Mouse (Mus musculus): ENCODE results near the gene Gdap2. TPM values are rescaled to one million over a fixed set of nuclear protein-coding genes. Genes with fewer than 3 reads are reported as not detected.

Gene Gdap2
- 15.2 and 17.1 TPM in 2 replicates for total RNA-seq (2021)
- long read RNA-seq, transcript Gdap2-201 (14 exons, 3,008 nt), result major isoform, 50 of 61 reads
- long read RNA-seq, partial matches to known transcripts, result 2 of 61 reads
- long read RNA-seq, other reads (novel, unspliced or antisense), result 9 of 61 reads

DNA sequence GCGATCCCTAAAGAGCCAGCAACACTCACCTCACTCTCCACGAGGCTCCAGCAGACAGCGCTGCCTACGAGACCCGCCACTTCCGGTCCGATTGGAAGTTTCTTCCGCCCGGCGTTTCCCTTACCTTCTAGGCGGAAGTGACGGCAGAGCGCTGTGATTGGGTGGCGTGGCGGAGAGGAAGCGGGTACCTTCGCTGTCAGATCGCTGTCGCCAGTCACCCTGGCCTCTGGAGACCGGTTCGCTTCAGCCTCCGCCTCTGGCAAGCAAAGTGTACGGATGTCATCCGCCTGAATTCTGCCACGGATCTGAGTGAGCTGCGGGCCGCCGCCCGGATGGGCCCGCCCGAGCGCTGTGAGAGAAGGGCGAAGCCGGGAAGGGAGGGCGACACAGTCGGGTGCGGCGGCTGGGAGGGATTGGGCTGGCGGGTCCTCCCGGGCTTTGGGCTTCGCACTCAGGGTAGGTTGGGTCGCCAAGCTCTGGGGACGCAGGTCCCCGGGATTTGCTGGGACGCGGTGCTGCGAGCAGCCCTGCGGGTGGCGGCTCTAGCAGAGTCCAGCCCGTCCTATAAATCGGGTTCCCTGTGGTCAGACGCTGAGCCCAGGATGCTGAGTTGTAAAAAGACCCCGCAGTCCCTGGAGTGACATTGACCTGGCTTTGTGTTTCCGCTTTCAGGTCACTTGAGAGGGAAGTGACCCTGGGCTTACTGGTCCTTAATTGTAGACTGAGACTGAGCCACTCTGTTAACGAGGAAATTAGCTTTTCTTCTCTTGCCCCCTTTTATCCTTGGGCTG lies at the start of gene Gdap2, which contains the start of gene Wdr3:
TSS of gene Gdap2 (plus strand) at position 67 of the 791 bp plus-strand sequence.
TSS of gene Wdr3 (minus strand) at position 93 of the 791 bp plus-strand sequence.
- peak; percentile 93 for DNase-seq

DNA sequence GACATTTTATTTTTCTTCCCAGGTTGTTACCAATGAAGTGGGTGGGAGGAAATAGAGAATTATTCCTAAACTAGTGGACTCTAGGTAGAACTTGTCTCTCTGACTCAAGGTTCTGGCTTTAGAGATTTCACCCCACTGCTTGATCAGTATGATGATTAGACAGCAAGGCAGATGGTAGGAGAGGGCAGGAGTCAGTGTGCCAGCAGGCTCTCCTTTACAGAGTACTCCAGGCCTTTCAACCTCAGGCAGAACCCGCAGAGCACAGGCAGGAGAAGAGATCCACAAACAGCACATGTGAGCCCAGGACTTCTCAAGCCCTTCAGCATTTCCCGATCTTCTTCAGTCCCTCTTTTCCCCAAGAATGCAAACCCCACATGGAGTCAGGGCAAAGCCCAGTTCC lies 43.5 kb upstream of the Gdap2 start:
- no peak for DNase-seq

DNA sequence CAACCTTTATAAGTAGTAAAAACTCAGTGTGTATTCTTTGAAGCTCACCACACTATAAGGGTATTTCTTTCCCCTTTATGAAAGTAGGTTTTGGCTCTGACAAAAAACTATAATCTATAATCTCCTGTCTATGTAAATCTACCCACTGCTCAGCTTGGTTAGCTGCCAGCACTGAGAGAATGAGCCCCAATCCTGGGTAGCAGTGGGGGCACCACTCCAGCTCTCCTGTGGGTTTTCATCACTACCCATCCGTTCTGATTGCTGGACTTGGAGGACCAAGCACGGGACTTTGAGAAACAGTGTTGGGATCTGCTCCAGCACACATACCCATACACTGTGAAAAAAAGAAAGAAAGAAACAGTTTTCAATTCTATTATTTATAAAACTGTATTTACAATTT lies 40.2 kb upstream of the Gdap2 start:
- no peak for DNase-seq

DNA sequence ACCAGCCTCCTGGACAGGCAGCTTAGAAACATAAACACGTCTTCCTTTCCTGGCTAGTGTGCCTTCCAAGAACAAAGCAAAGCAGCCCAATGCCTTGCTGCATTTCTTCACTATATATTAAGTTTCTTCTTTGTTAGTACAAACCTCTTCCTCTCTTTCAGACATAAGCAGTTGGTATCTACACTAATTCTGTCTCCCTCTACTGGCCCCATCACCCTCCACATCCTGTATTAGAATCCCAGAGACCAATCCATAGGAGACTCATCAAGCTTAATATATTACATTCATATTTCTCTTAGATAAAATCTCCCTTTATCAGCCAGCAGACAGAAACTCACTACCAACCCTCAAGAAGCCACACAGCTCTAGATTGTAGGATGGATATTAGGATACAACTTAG lies 39.7 kb upstream of the Gdap2 start:
- no peak for DNase-seq

DNA sequence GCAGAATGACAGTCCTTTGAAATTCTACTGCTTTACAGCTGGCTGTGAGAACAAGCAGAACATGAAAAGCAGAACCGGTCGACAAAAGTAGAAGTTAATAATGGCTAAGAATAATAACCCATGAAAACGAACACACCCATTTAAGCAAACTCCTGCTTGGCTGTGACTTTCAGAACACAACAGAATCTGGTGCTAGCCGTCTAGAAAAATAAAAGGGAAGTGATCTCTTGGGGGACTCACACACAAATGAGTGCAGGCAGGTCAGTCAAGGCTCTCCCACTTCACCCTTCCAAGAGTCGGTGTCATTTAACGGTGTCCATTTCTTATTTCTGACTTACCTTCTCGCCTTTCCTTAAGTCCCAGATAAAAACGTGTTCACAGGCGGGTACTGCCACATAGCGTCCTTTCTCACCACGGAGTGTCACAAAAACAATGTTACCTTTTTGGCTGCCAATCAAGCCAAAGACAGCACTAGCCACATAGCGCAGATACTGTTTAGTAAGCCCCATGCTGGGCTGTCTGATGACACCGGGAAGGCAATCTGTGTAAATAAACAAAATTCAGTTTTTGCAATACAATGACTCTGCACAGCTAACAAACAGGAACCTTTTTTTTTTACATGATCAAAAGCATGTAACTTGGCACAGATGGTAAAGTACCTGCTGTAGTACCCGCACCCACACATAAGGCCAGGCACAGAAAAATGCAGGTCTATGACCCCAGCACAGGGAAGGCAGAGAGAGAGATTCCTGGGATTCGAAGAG lies 1.3 kb upstream of the Gdap2 start:
- no peak for DNase-seq

DNA sequence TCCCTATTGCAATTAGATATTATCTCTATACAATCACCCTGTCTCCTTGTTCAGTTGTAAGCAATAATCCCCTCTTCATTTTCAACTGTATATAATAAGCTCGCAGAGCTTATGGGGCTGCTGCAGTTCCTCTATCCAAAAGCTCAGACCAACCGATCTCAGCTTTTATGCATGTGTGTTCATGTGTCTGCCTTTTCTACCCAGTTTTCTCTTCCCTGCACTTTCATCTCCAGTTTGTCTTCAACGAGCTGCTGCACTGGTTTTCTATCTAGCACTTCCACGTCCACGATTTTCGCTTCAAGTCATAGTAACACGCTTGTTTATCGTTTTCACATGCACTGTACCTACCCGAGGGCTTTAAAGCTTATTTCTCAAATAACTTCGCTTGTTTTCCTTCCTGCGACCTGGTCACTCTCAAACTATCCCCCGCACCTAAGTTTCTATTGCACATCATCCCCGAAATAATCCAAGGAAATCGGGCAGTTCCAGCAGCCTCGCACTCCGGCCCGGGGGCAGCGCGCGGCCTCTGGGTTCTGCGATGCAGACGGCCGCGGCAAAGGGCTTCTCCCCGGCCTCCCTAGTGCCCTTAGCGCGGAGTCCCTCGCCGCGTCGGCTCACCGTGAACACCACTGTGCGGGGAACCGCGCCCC lies 391 bp upstream of the Gdap2 start:
- DNase-seq, result no peak

DNA sequence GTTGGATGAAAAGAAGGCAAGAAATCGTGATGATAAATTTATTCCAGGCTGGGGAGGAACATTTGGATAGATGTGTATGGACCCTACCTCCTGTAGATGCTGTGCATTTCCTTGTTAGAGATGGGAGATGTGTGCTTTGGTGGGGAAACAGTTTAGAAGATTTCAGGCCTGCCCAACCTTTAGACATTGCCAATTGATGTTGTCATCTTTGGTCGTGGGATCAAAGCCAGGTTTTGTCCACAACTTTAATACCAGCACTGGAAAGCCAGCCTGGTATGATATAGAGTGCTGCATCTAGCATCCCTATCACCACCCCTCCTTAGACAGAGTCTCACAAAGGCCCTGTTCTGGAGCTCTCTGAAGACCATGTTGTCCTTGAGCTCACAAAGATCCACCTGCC lies 1.4 kb downstream of the Gdap2 start:
- DNase-seq, result no peak

DNA sequence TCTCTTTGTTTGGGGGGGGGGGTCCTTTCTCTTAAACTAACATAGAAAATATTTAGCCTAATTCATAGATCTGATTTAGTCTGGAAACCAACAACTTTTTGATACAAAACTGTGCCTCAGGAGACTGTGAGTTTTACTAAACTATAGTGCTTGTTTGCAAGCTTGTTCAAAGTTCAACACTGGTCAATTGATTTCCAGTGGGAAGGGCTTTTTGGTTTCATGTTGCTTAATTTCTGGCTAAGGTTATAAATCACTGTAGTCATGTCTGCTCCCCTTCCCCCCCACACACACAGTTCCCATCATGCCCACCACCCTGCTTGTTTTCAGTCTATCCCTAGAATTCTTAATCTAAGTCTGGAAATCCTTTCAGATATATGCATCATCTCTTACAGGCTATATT lies 2.8 kb downstream of the Gdap2 start:
- DNase-seq, result no peak

DNA sequence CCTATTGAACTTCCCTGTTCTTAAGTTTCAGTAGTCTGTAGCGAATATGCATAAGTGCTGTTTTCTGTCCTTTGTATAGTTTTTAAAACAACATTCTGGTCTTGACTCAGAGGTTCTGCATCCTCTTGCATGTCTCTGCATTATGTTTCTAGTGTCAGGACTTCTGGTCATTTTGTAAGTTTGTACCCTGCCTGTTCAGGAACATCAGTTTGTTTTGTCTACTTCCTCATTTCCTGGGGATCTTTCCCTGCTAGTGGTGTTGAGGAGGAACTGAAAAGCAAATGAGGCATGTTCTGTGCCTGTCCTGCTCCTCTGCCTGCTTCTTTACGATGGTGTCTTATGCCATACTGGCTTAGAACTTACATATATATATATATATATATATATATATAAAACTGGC lies 13.8 kb downstream of the Gdap2 start:
- DNase-seq, result no peak

DNA sequence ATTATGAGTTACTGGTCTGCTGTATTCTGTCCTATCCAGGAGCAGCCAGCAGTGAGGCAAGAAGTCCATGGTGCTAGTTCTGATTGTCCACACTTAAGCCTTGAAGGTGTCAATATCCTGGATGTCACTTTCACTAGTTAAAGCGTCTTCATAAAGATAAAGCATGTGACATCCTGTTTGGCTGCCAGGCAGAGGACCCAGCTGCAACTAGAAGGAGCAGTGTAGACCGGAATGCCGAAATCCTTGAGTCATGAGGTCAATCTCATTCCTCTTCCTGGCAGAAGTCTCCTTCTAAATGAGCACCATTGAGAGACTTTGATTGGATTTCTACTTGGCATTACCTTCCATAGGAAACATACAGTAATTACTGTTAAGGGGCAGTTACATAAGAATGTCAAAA lies 18.3 kb downstream of the Gdap2 start:
- no peak for DNase-seq

DNA sequence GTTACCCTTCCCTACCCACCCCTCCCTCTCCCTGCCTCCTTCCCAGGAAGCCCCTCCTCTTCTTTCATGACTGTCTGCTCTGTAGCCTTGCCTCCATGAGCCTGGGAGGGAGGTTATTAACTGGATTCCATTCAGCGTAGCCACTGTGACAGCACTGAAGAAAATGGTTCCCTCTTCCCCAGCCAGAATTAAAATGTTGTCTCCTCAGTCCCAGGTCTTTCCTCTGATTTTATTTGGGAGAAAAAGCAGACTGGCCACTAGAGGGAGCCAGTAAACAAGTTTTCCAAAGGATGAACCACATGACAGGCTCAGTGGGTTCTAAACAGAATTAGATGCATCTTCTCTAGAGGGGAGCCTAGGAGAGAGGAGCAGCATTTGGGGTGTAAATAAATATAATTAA lies 27.3 kb downstream of the Gdap2 start:
- DNase-seq, result peak; percentile 19

DNA sequence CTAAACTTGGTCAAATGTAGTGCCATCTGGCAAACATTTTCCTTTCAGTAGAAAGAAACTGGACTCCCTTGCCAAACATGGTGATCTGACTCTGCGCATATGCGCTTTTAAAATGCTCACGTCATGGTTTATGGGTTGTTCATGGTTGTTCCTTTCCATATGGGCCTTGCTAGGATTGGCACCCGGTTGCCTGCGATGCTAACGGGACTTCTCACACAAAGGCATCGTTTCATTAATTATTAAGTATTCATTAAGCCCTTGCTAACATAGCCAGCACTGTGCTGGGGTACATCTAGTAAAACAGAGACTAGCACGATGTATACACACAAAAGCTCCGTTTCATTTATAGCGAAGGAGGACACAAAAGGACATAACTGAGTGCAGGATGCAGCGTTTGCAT lies 27.7 kb downstream of the Gdap2 start:
- no peak for DNase-seq

DNA sequence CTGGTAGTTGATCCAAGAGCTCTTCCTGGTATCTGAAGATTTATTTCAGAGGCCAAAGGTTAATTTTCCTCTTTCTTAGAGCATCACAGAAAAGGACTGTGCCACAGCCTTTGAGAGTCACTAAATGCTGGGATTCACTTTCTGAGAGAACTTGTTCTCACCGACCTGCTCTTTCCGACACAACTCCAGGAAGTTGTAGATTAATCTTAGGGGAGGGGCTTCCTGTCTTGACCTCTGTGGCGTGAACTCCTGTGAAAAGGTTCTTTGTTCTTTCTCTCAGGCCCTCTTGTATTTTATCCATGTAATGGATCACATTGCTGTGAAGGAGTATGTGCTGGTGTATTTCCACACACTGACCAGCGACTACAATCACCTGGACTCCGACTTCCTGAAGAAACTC lies 32.0 kb downstream of the Gdap2 start:
- no peak for DNase-seq

DNA sequence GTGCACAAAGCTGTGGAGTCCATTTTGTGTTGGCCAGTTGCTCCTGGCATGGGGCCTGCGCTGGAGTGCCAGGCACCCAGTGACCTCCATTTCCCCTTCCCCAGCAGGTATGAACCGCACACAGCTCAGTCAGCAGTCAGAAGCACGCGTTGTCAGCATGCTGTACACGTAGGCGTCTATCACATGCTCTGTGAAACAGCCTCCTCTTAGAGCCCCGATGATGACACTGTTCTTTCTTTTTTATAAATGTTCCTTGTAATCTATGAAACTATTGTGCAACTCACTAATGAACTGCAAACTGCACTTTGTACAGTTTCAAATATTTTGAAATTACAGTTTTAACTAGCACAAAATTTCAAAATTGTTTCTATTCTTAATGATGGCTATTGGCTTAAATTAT lies 39.4 kb downstream of the Gdap2 start:
- peak; percentile 13 for DNase-seq

DNA sequence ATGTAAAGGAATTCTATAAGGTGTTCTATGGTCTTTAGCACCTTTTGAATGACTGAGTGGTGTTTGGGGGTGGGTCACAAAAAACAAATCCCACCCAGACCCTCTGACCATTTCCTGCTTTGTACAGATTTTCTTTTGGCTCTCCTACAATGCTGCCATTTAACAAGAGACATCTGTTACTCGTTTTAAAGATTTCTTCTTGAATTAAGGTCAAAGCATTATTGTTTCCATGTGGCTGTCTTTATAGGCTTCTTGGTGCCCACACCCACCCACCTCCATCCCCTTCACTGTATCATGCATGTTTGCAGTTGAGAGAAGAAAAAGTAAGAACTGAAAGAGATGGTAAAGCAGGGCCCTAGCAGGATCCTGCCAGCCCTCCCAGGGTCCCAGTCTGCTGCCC lies 44.8 kb downstream of the Gdap2 start:
- no peak for DNase-seq

DNA sequence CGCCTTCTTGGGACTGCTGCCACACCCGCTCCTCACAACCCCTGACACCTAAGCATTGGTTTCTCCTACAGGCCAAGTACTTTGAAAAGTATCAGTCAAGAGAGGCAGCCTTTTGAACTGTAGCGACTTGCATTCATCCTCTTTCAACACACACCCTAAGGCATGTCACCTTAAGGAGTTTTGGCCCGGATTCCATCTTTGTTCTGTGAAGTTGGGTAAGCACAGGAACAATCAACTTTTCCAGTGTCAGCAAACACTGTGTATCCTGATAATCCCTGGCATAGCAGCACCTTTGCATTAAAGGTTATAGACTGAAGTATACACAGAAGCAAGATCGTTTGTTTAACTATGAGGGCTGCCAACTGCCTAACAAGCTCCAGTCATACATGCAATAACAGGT lies 53.3 kb downstream of the Gdap2 start:
- DNase-seq, result no peak

DNA sequence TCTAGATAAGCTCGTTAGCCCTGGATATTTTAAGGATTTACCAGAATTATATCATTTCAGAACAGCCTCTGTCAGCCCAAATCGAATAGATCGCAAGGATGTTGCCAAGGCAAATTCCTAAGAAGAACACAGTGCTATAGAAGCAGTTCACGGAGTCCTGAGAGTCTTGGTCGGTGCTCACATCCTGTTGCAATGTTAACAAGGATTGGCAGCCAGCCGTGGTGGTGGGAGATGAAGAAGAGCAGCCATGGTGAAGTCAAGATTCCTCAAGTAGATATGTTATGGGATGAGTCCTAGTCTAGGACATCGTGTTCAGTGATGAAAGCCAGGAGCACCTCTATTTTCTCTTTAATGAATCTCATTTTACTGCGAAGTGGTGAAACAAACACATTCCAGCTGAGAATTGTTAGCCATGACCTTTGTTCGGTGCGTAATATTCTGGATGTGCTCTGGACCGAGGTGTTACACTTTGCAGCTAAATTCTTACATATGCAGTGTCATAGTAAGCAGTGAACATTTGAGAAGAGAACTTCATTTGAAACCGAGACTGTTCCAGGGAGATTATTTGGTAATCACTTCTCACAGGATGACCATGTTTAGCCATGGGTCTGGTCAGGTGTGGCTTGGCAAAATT lies 63.3 kb downstream of the Gdap2 start:
- no peak for DNase-seq

DNA sequence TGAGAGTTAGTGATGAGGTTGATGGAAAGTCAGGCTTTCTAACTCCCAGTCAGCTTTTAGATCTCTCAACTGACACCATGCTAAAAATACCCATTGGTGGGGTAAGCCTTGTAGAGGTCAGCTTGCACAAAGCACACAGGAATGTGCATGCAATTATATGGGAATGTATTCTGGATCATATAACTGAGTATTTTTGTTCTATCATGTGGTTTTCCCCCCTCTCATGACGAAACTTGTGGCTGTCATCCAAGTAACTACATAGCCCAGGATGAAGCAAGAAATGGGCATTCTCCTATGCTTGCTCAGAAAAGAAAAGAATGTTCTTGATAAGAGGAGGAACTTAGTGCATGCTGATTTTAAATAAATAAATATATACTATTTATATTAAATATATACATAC lies 65.3 kb downstream of the Gdap2 start:
- DNase-seq, result no peak

DNA sequence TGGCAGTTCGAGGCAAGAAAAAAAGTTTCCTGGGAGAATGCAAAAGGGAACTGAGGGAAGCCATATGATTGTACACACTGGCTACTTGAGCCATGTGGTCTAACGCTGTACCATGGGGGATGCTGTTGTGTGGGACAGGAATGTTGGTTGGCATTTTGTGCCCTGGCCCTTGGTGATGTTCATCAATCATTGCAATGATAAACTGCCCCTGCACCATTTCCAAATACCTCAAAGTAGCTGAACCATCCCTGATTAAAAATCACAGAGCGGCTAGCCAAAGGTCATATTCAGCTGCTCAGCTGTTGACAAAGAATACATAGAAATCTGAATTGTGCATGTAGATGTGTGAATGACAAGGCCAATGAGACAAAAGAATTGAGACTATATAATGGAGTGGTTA lies 66.8 kb downstream of the Gdap2 start:
- no peak for DNase-seq

DNA sequence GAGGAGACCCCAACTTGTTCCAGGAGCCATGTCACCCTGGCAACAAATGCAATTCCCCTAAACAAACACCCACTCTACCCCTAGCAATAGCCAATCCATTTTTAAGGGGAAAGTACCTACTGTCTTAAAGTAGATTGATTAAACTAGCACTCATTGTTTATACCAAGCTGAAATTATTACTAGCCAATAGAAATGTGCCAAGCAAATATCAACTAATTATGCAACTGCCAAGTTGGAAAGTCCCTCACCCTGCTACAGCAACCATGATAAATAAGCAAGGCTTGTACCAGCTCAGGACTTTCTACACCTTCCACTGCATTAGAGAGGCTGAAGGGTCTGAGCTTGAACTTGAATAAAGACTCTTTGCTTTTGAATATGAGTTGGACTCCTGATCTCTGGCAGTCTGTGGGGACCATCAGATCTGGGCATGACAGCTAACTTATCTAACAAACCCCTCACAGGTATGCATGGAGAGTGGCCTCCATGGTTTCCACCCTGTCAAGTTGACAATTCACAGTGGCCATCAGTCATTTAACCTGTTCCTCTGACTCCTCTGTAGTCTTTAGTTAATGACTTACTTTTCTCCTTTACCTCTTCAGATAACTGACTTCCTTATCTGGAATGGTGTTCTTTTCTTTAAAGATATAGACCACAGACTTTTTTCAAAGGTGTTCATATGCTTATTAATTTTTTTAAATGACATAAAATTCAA lies 74.7 kb downstream of the Gdap2 start:
- DNase-seq, result no peak

DNA sequence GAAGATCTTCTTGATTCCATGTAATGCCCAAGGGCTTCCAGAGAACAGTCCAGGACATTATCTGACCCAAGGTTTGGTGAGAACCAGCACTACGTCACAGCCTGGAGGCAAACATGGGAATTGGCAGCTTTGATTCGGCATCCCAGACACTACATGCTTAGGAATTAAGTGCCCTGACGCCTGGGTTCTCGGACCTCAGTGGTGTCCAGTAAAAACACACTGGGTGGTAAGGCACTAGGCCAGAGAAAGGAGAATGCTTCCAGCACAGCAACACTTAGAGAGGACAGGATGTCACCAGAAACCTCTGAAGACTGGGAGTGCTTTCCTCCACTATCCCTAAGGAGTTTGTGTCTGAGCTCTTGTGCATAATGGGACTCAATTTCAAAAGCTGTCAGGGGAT lies 80.0 kb downstream of the Gdap2 start:
- DNase-seq, result no peak

DNA sequence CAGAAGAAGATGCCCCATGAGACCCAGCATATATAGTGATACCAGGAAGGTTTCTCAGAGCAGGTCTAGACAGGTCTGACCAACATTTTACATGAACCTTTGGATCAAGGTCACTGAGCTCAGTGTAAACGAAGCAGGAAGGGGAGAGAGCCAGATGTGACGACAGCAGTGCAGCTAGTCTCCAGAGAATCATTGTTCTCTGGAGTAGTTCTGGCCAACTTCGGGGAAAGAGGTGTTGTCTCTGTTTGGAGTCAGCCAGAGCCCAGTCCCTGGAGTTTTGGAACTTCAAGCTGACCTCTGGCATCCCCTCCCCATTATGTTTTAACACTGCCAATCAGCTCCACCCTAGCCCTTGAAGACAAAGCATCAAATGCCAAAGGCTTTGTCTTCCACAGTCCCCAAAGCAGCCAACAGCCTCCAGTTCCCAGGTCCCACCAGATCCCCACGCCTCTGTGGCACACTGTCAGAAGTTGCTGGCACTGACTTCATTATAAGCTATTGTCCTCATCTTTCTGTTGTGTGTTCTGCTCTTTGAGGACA lies 84.2 kb downstream of the Gdap2 start:
- no peak for DNase-seq

Measured in adrenal gland, postnatal 25 days (tissue).